Mouse (Mus musculus) C2C12 (cell line): ENCODE measurements at regions not wholly inside any gene's neighbourhood (a gene's known extent, or its start where the extent isn't known, plus 50 kb on each side); places are given as distances from the start of the nearest gene placed in this dataset.

Source experiments
- CEBPB ChIP-seq: IDR thresholded peaks from one replicate; pipeline ENCODE4 v1.6.1; 2011; ENCODE audit warnings: low read depth, mild to moderate bottlenecking, control low read depth, moderate library complexity
- CTCF ChIP-seq: IDR thresholded peaks from one replicate; pipeline ENCODE4 v1.5.1; 2011; ENCODE audit not compliant: control insufficient read depth, insufficient read depth, insufficient read length
- FOSL1 ChIP-seq: IDR thresholded peaks from one replicate; pipeline ENCODE4 v1.8.0; 2011; ENCODE audit warnings: mild to moderate bottlenecking, low read length; ENCODE audit not compliant: poor library complexity, insufficient read depth, severe bottlenecking
- MAX ChIP-seq: IDR thresholded peaks from one replicate; pipeline ENCODE4 v1.6.1; 2011; ENCODE audit warnings: mild to moderate bottlenecking, control low read depth
- MYOD1 ChIP-seq: IDR thresholded peaks from one replicate; pipeline ENCODE4 v1.6.1; 2011; ENCODE audit warnings: low read depth; ENCODE audit not compliant: control insufficient read depth, insufficient read length
- MYOG ChIP-seq: IDR thresholded peaks from one replicate; pipeline ENCODE4 v1.6.1; 2011; ENCODE audit not compliant: control insufficient read depth, insufficient read length; ENCODE audit errors: extremely low read depth
- USF1 ChIP-seq: IDR thresholded peaks from one replicate; pipeline ENCODE4 v1.6.1; 2011; ENCODE audit warnings: low read depth, mild to moderate bottlenecking, control low read depth, moderate library complexity

DNA sequence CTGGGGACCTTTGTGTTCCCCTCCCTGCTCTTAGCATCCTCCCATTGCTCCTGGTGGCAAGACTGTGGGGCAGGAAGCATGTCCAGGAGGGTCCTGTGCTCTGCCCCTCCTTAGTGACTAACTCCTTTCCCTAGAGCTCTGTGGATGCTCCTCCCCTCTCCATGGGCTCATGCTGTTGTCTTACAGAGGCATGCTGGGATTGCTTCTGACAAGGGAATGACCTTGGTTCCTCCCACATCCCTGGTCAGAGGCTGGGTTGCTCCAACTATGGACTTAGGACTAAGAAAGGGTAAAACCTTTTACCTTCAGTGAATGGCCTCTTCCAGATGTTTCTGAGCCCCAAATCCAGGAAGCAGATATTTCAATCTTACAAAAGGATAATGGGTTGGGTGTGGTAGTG lies 62.3 kb upstream of the Zc3h12a start:
- no peak for TF ChIP-seq CTCF
- TF ChIP-seq USF1: no peak
- no peak for TF ChIP-seq CEBPB
- TF ChIP-seq MYOG: no peak
- no peak for TF ChIP-seq MAX
- TF ChIP-seq MYOD1: no peak
- TF ChIP-seq FOSL1: no peak
